Mouse (Mus musculus): ENCODE data around the gene Cacnb2. TPM values are rescaled to one million over a fixed set of nuclear protein-coding genes. Genes with fewer than 3 reads are reported as not detected.
A peak's percentile ranks its signal among the peaks of the same experiment; 100 is the strongest.

The Cacnb2 gene
- polyA plus RNA-seq, 1 experiment from 2014 or later: 1.2 TPM

DNA sequence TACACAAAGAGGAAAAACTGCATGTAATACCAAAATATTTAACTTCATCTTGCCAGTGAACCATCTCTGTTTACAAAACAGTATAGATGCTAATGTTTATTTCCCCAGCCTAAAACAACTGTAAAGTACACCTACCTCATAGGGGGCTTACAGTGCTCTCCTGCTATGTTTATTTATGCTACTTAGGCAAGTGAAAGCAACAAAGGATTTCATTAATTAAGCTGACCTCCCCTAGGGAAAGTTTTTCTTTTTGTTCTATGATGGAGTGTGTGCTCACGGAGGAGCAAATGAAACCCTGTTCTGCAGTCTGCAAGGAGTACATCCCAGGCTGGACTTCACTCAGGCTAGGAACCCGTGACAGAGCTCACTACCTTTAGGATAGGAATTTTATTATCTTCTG is 272.2 kb downstream of the Cacnb2 start:
- H3K9ac ChIP-seq (ENCODE audit: low read length): no peak overlapping the region
- no peaks in the 10 kb centered on the region for H3K27me3 ChIP-seq (ENCODE audit: control insufficient read depth, insufficient read depth, low read length)
- peaks cover 4% of the 10 kb centered on the region; the same call in 1 of the 2 replicates for H3K4me1 ChIP-seq (ENCODE audit: control insufficient read depth, insufficient read depth, low read length)
- no peak overlapping the region for H3K4me2 ChIP-seq (ENCODE audit: low read depth)
- H3K27ac ChIP-seq (ENCODE audit: low read depth, low read length): no peak overlapping the region
- H3K4me3 ChIP-seq (ENCODE audit: low read depth, low read length): no peak overlapping the region
- DNase-seq (ENCODE audit: low spot score) (no peak), ATAC-seq (ENCODE audit: insufficient read depth, low FRiP score, low TSS enrichment) (no peak)
- no peaks in the 10 kb centered on the region for H3K9me3 ChIP-seq (ENCODE audit: control insufficient read depth, low read length)
- no peaks in the 10 kb centered on the region for H3K36me3 ChIP-seq (ENCODE audit: control insufficient read depth, insufficient read depth, low read length)
- WGBS: 46% methylated on average over 2 of the region's 2 CpGs

DNA sequence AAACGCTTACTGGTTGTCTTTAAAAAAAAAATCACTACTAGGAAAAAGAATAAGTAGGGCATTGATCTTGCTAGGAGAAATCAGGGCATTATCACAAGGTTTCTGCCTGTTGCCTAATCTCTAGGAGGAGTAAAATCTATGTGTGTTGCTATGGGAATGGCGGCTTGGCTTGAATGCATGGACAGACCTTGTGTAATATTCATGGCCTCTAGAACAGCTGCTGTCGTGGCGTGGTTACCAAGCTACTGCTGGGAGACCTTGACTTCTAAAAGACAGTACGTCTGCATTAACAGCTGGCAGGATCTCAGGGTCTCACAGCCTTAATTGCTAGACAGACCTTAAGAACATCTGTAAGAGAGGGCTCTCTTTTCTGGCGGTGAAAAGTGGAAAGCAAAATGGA is 272.7 kb downstream of the Cacnb2 start:
- 0 out of 2 replicates have a peak, but pooled peaks have one; percentile 45 for ATAC-seq (ENCODE audit: insufficient read depth, low FRiP score, low TSS enrichment)
- H3K4me1 ChIP-seq (ENCODE audit: control insufficient read depth, insufficient read depth, low read length): peaks cover 4% of the 10 kb centered on the region; the same call in 1 of the 2 replicates

DNA sequence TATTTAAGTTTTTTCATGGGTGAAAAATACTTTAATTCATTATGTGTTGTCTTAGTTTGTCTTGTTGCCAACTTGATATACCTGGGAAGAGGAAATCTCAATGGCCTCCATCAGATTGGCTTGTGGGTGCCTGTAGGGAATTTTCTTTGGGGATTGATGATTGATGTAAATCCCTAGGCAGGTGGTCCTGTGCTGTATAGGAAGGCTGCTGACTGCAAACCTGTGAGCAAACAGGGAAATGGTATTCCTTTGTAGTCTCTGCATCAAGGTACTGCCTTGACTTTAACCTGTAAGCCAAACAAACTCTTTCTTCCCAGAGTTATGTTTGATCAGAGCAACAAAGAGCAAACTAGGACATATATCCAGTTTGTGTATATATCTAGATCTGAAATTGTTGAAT is 276.1 kb downstream of the Cacnb2 start:
- H3K27ac ChIP-seq (ENCODE audit: low read depth, low read length): no peak overlapping the region
- DNase-seq (ENCODE audit: low spot score): no peak

More for the DNA sequence above, 272.7 kb downstream of the Cacnb2 start:
- H3K9ac ChIP-seq (ENCODE audit: low read length): no peak overlapping the region
- no peaks in the 10 kb centered on the region for H3K36me3 ChIP-seq (ENCODE audit: control insufficient read depth, insufficient read depth, low read length)
- no peak overlapping the region for H3K4me3 ChIP-seq (ENCODE audit: low read depth, low read length)
- DNase-seq (ENCODE audit: low spot score): peak; percentile 28
- H3K27ac ChIP-seq (ENCODE audit: low read depth, low read length): no peak overlapping the region
- no peaks in the 10 kb centered on the region for H3K27me3 ChIP-seq (ENCODE audit: control insufficient read depth, insufficient read depth, low read length)
- H3K9me3 ChIP-seq (ENCODE audit: control insufficient read depth, low read length): no peaks in the 10 kb centered on the region
- 59% methylated on average over 6 of the region's 6 CpGs for WGBS
- no peak overlapping the region for H3K4me2 ChIP-seq (ENCODE audit: low read depth)

DNA sequence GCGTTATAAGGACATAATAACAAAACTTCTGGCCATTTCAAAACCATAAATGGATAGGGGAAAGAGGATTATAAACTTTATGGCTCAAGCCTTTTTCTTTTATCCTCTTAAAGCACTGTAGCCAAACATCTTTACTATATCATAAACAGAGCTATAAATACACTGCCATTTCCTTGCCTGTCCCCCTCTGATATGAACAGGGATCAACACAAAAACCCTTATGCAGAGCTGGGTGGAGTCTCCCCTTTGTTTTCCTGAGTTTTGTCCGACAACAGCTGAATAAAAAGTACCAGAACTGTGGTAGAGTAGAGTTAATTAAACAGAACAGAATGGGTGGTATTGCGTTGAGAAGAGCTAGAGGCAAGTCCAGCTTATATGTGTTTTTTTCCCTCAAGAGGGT is 280.6 kb downstream of the Cacnb2 start:
- no peaks in the 10 kb centered on the region for H3K27me3 ChIP-seq (ENCODE audit: control insufficient read depth, insufficient read depth, low read length)
- WGBS: 81% methylated on average over 3 of the region's 3 CpGs
- H3K27ac ChIP-seq (ENCODE audit: low read depth, low read length): no peak overlapping the region
- H3K4me2 ChIP-seq (ENCODE audit: low read depth): no peak overlapping the region
- H3K9me3 ChIP-seq (ENCODE audit: control insufficient read depth, low read length): no peaks in the 10 kb centered on the region
- no peak overlapping the region for H3K9ac ChIP-seq (ENCODE audit: low read length)
- no peaks in the 10 kb centered on the region for H3K36me3 ChIP-seq (ENCODE audit: control insufficient read depth, insufficient read depth, low read length)
- ATAC-seq (ENCODE audit: insufficient read depth, low FRiP score, low TSS enrichment) (no peak), DNase-seq (ENCODE audit: low spot score) (no peak)
- H3K4me1 ChIP-seq (ENCODE audit: control insufficient read depth, insufficient read depth, low read length): no peaks in the 10 kb centered on the region
- no peak overlapping the region for H3K4me3 ChIP-seq (ENCODE audit: low read depth, low read length)

More for the DNA sequence above, 276.1 kb downstream of the Cacnb2 start:
- Histone ChIP-seq H3K9me3 (ENCODE audit: control insufficient read depth, low read length) (no peaks in the 10 kb centered on the region), H3K36me3 (ENCODE audit: control insufficient read depth, insufficient read depth, low read length) (no peaks in the 10 kb centered on the region), H3K4me3 (ENCODE audit: low read depth, low read length) (no peak overlapping the region), H3K9ac (ENCODE audit: low read length) (no peak overlapping the region), H3K27me3 (ENCODE audit: control insufficient read depth, insufficient read depth, low read length) (no peaks in the 10 kb centered on the region), H3K4me1 (ENCODE audit: control insufficient read depth, insufficient read depth, low read length) (peaks cover 4% of the 10 kb centered on the region; the same call in 1 of the 2 replicates), H3K4me2 (ENCODE audit: low read depth) (no peak overlapping the region)
- no peak for ATAC-seq (ENCODE audit: insufficient read depth, low FRiP score, low TSS enrichment)

- Histone ChIP-seq H3K4me2 (ENCODE audit: low read depth) (no peak overlapping the region), H3K27ac (ENCODE audit: low read depth, low read length) (no peak overlapping the region), H3K27me3 (ENCODE audit: control insufficient read depth, insufficient read depth, low read length) (no peaks in the 10 kb centered on the region), H3K9me3 (ENCODE audit: control insufficient read depth, low read length) (no peaks in the 10 kb centered on the region), H3K4me1 (ENCODE audit: control insufficient read depth, insufficient read depth, low read length) (no peaks in the 10 kb centered on the region), H3K36me3 (ENCODE audit: control insufficient read depth, insufficient read depth, low read length) (no peaks in the 10 kb centered on the region), H3K4me3 (ENCODE audit: low read depth, low read length) (no peak overlapping the region), H3K9ac (ENCODE audit: low read length) (no peak overlapping the region)
- ATAC-seq (ENCODE audit: insufficient read depth, low FRiP score, low TSS enrichment): no peak
- 66% methylated on average over 4 of the region's 4 CpGs for WGBS
- no peak for DNase-seq (ENCODE audit: low spot score)
These were observed 285.7 kb downstream of the Cacnb2 start for GRCm38 (mm10) chr2:14888406-14889195.

DNA sequence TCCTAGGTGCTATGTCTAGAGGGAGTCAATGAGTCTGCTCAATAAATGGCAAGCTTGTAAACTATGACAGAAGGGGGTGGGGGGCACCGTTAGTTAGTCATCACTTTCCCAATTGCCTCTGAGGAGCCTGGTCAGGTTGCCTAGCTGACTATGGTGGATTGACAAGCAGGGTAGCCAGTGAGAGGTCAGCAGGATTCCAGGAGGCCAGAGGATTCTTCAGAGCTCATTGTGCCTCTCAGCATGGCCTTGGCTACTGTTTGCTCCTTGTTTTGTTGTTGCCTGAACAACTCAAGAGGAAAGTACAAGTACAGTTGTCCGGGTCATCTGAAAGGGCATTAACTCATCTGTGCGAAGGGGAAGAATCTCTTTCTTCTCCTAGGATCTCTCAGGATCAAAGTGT is 300.9 kb downstream of the Cacnb2 start:
- peaks cover 3% of the 10 kb centered on the region; the same call in 1 of the 2 replicates for H3K4me1 ChIP-seq (ENCODE audit: control insufficient read depth, insufficient read depth, low read length)
- ATAC-seq (ENCODE audit: insufficient read depth, low FRiP score, low TSS enrichment) (no peak), DNase-seq (ENCODE audit: low spot score) (no peak)
- no peak overlapping the region for H3K27ac ChIP-seq (ENCODE audit: low read depth, low read length)
- no peaks in the 10 kb centered on the region for H3K36me3 ChIP-seq (ENCODE audit: control insufficient read depth, insufficient read depth, low read length)
- H3K4me2 ChIP-seq (ENCODE audit: low read depth): no peak overlapping the region
- H3K27me3 ChIP-seq (ENCODE audit: control insufficient read depth, insufficient read depth, low read length): no peaks in the 10 kb centered on the region
- H3K9ac ChIP-seq (ENCODE audit: low read length): no peak overlapping the region
- WGBS: 39% methylated on average over 3 of the region's 3 CpGs
- H3K4me3 ChIP-seq (ENCODE audit: low read depth, low read length): no peak overlapping the region
- no peaks in the 10 kb centered on the region for H3K9me3 ChIP-seq (ENCODE audit: control insufficient read depth, low read length)

- Histone ChIP-seq H3K4me1 (ENCODE audit: control insufficient read depth, insufficient read depth, low read length) (peaks cover 3% of the 10 kb centered on the region; the same call in 1 of the 2 replicates), H3K27ac (ENCODE audit: low read depth, low read length) (no peak overlapping the region), H3K9me3 (ENCODE audit: control insufficient read depth, low read length) (no peaks in the 10 kb centered on the region), H3K27me3 (ENCODE audit: control insufficient read depth, insufficient read depth, low read length) (no peaks in the 10 kb centered on the region), H3K4me2 (ENCODE audit: low read depth) (no peak overlapping the region), H3K9ac (ENCODE audit: low read length) (no peak overlapping the region), H3K36me3 (ENCODE audit: control insufficient read depth, insufficient read depth, low read length) (no peaks in the 10 kb centered on the region), H3K4me3 (ENCODE audit: low read depth, low read length) (no peak overlapping the region)
- DNase-seq (ENCODE audit: low spot score) (no peak), ATAC-seq (ENCODE audit: insufficient read depth, low FRiP score, low TSS enrichment) (no peak)
- WGBS: 94% methylated on average over 2 of the region's 2 CpGs
These were observed 302.0 kb downstream of the Cacnb2 start for GRCm38 (mm10) chr2:14904865-14905264.

- ATAC-seq (ENCODE audit: insufficient read depth, low FRiP score, low TSS enrichment) (peak; percentile 20; the same call in 1 of the 2 replicates), DNase-seq (ENCODE audit: low spot score) (peak; percentile 34)
- Histone ChIP-seq H3K4me3 (ENCODE audit: low read depth, low read length) (no peak overlapping the region), H3K36me3 (ENCODE audit: control insufficient read depth, insufficient read depth, low read length) (no peaks in the 10 kb centered on the region), H3K9me3 (ENCODE audit: control insufficient read depth, low read length) (no peaks in the 10 kb centered on the region), H3K4me1 (ENCODE audit: control insufficient read depth, insufficient read depth, low read length) (peaks cover 3% of the 10 kb centered on the region; the same call in 1 of the 2 replicates), H3K9ac (ENCODE audit: low read length) (no peak overlapping the region), H3K4me2 (ENCODE audit: low read depth) (no peak overlapping the region), H3K27me3 (ENCODE audit: control insufficient read depth, insufficient read depth, low read length) (no peaks in the 10 kb centered on the region), H3K27ac (ENCODE audit: low read depth, low read length) (no peak overlapping the region)
- 43% methylated on average over 10 of the region's 10 CpGs for WGBS
These were observed 304.4 kb downstream of the Cacnb2 start for GRCm38 (mm10) chr2:14907124-14907925.
